Mouse (Mus musculus): ENCODE measurements around the gene Hat1.

- no peak for TF ChIP-seq GATA1 (IDR thresholded peaks at IDR 0.05; ENCODE audit: low read length)
- no peak for TF ChIP-seq TAL1 (IDR thresholded peaks at IDR 0.05; ENCODE audit: low read length)
Observed at GRCm38 (mm10) chr2:71418760-71419280, 30.1 kb downstream of the Hat1 start.
